Mouse (Mus musculus): Measurements from ENCODE around the gene Olfr1388. TPM values are rescaled to one million over a fixed set of nuclear protein-coding genes. Genes with fewer than 3 reads are reported as not detected.
"Not testable (repeated sequence)": the region's sequence is repeated elsewhere in the genome, so short reads cannot be mapped to it uniquely, and the experiment has no call there.

The Olfr1388 gene
- 0.09 and 0.13 TPM in 2 replicates for polyA plus RNA-seq (2012; rRNA removed)

- H3K27ac ChIP-seq (ENCODE audit: insufficient read depth, low read length) = no peak within 1 kb of the TSS
- TF ChIP-seq POLR2A (IDR thresholded peaks at IDR 0.05; ENCODE audit: extremely low read depth, insufficient read depth, low read length) = no peak
- no peak for TF ChIP-seq CTCF (IDR thresholded peaks at IDR 0.05; ENCODE audit: extremely low read depth, insufficient read depth, low read length)
- no peaks in the 10 kb centered on the region for H3K4me1 ChIP-seq (ENCODE audit: control insufficient read depth, insufficient read depth, low read length)
- H3K4me3 ChIP-seq (ENCODE audit: insufficient read depth, low read length) = no peak within 1 kb of the TSS
Observed at GRCm38 (mm10) chr11:49436411-49436810, at the start of gene Olfr1388. Gene Olfr1388, plus strand, starts transcription at chr11:49436624.

GRCm38 (mm10) chr11:49392707-49393106 lies 43.7 kb upstream of the Olfr1388 start:
- not testable (repeated sequence) for H3K4me1 ChIP-seq (ENCODE audit: control insufficient read depth, insufficient read depth, low read length); H3K4me3 ChIP-seq (ENCODE audit: insufficient read depth, low read length); H3K27ac ChIP-seq (ENCODE audit: insufficient read depth, low read length)

GRCm38 (mm10) chr11:49406784-49407183 lies 29.6 kb upstream of the Olfr1388 start:
- TF ChIP-seq CTCF (IDR thresholded peaks at IDR 0.05; ENCODE audit: extremely low read depth, insufficient read depth, low read length) (no peak), POLR2A (IDR thresholded peaks at IDR 0.05; ENCODE audit: extremely low read depth, insufficient read depth, low read length) (no peak)
- H3K4me1 ChIP-seq (ENCODE audit: control insufficient read depth, insufficient read depth, low read length) = no peaks in the 10 kb centered on the region
- H3K27ac ChIP-seq (ENCODE audit: insufficient read depth, low read length) = no peak overlapping the region
- no peak overlapping the region for H3K4me3 ChIP-seq (ENCODE audit: insufficient read depth, low read length)

- Histone ChIP-seq H3K27ac (ENCODE audit: insufficient read depth, low read length) (no peak overlapping the region), H3K4me1 (ENCODE audit: control insufficient read depth, insufficient read depth, low read length) (no peaks in the 10 kb centered on the region), H3K4me3 (ENCODE audit: insufficient read depth, low read length) (no peak overlapping the region)
- 0 out of 2 replicates have a peak, but pooled peaks have one; percentile 15 for TF ChIP-seq CTCF (IDR thresholded peaks at IDR 0.05; ENCODE audit: extremely low read depth, insufficient read depth, low read length)
- TF ChIP-seq POLR2A (IDR thresholded peaks at IDR 0.05; ENCODE audit: extremely low read depth, insufficient read depth, low read length) = no peak
Observed at GRCm38 (mm10) chr11:49410540-49410939, 25.9 kb upstream of the Olfr1388 start.

GRCm38 (mm10) chr11:49422767-49423166 lies 13.7 kb upstream of the Olfr1388 start, which contains the start of gene Olfr1389:
Gene Olfr1389, plus strand, starts transcription at chr11:49423067.
- Histone ChIP-seq H3K4me3 (ENCODE audit: insufficient read depth, low read length) (no peak within 1 kb of the TSS), H3K4me1 (ENCODE audit: control insufficient read depth, insufficient read depth, low read length) (no peaks in the 10 kb centered on the region), H3K27ac (ENCODE audit: insufficient read depth, low read length) (no peak within 1 kb of the TSS)
- TF ChIP-seq CTCF (IDR thresholded peaks at IDR 0.05; ENCODE audit: extremely low read depth, insufficient read depth, low read length) (no peak), POLR2A (IDR thresholded peaks at IDR 0.05; ENCODE audit: extremely low read depth, insufficient read depth, low read length) (no peak)

GRCm38 (mm10) chr11:49425257-49425927 lies 11.0 kb upstream of the Olfr1388 start:
- no peak overlapping the region for H3K27ac ChIP-seq (ENCODE audit: insufficient read depth, low read length)
- H3K4me1 ChIP-seq (ENCODE audit: control insufficient read depth, insufficient read depth, low read length) = no peaks in the 10 kb centered on the region
- TF ChIP-seq POLR2A (IDR thresholded peaks at IDR 0.05; ENCODE audit: extremely low read depth, insufficient read depth, low read length) (no peak), CTCF (IDR thresholded peaks at IDR 0.05; ENCODE audit: extremely low read depth, insufficient read depth, low read length) (no peak)
- H3K4me3 ChIP-seq (ENCODE audit: insufficient read depth, low read length) = no peak overlapping the region

DNA sequence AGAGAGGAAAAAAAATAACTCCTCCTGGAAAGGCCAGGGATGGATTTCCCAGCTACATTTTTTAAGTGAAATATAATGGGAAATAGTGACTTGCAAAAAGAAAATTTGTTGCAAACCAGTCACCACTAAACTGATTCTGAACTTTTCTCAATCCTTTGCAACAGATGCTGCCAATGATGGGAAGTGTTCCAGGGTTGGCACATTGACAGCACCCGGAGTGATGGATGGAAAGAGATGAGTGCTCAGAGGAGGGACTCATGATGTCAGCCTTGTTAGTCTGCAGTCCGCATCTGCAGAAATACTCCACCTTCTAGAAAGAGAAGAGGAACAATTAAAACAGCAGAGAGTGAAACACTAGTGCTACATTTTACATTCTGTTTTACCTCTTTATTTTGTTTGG lies 6.8 kb upstream of the Olfr1388 start:
- Histone ChIP-seq H3K27ac (ENCODE audit: insufficient read depth, low read length) (no peak overlapping the region), H3K4me3 (ENCODE audit: insufficient read depth, low read length) (no peak overlapping the region), H3K4me1 (ENCODE audit: control insufficient read depth, insufficient read depth, low read length) (no peaks in the 10 kb centered on the region)
- no peak for TF ChIP-seq POLR2A (IDR thresholded peaks at IDR 0.05; ENCODE audit: extremely low read depth, insufficient read depth, low read length)

DNA sequence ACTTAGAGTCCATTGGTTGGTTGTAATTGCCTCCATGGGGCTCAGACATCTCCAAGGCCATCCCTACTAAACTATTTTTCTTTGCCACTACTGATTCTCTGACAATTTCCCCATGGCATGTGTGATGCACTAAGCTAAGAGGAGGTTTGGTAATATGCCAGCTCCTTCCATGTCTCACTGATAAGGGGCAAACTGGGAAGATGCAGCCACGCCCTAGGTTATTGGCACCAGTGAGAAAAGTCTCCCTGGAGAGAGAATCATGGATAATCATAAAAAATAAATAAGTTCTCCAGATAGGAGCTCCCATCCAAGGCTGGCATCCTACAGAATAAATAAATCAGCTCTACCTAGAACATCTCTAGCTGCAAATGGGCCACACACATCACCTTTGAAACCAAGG lies 18.6 kb downstream of the Olfr1388 start, which contains the start of gene Olfr1387:
Gene Olfr1387, plus strand, starts transcription at position 301 of the 400 bp plus-strand sequence.
- TF ChIP-seq POLR2A (IDR thresholded peaks at IDR 0.05; ENCODE audit: extremely low read depth, insufficient read depth, low read length) (no peak), CTCF (IDR thresholded peaks at IDR 0.05; ENCODE audit: extremely low read depth, insufficient read depth, low read length) (no peak)
- no peak within 1 kb of the TSS for H3K4me3 ChIP-seq (ENCODE audit: insufficient read depth, low read length)
- H3K4me1 ChIP-seq (ENCODE audit: control insufficient read depth, insufficient read depth, low read length) = peaks cover 1% of the 10 kb centered on the region; the same call in 1 of the 2 replicates
- no peak within 1 kb of the TSS for H3K27ac ChIP-seq (ENCODE audit: insufficient read depth, low read length)

DNA sequence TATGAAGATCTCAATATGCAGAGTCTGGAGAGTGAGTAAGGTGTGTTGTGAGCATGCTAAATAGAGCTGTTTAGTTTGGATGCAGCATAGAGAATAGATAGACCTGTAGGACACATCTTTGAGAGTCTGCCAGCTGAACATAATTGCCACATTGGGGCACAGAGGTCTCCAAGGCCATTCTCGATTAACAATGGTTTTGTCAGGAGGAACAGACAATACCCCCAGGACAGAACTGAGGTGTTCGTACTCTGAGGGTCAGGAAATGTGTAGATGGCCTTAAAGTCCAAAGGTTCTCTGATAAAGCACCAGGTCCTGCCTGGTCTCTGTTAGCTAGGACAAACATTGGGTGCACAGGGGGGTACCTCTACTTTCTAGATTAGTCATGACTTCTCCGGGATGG lies 28.3 kb downstream of the Olfr1388 start, which contains the start of gene Olfr1386:
Gene Olfr1386, plus strand, starts transcription at position 301 of the 400 bp plus-strand sequence.
- not testable (repeated sequence) for H3K4me3 ChIP-seq (ENCODE audit: insufficient read depth, low read length); H3K27ac ChIP-seq (ENCODE audit: insufficient read depth, low read length); H3K4me1 ChIP-seq (ENCODE audit: control insufficient read depth, insufficient read depth, low read length)

- no peaks in the 10 kb centered on the region for H3K4me1 ChIP-seq (ENCODE audit: control insufficient read depth, insufficient read depth, low read length)
- no peak overlapping the region for H3K4me3 ChIP-seq (ENCODE audit: insufficient read depth, low read length)
- TF ChIP-seq CTCF (IDR thresholded peaks at IDR 0.05; ENCODE audit: extremely low read depth, insufficient read depth, low read length) (no peak), POLR2A (IDR thresholded peaks at IDR 0.05; ENCODE audit: extremely low read depth, insufficient read depth, low read length) (no peak)
- H3K27ac ChIP-seq (ENCODE audit: insufficient read depth, low read length) = no peak overlapping the region
Observed at GRCm38 (mm10) chr11:49485973-49486372, 49.5 kb downstream of the Olfr1388 start.

DNA sequence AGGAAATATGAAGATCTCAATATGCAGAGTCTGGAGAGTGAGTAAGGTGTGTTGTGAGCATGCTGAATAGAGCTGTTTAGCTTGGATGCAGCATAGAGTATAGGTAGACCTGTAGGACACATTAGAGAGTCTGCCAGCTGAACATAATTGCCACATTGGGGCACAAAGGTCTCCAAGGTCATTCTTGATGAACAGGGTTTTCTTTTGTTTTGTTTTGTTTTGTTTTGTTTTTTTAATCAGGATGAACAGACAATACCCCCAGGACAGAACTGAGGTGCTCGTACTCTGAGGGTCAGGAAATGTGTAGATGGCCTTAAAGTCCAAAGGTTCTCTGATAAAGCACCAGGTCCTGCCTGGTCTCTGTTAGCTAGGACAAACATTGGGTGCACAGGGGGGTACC lies 52.3 kb downstream of the Olfr1388 start, which contains the start of gene Olfr1385:
Gene Olfr1385, plus strand, starts transcription at position 301 of the 400 bp plus-strand sequence.
- H3K27ac ChIP-seq (ENCODE audit: insufficient read depth, low read length); H3K4me3 ChIP-seq (ENCODE audit: insufficient read depth, low read length); H3K4me1 ChIP-seq (ENCODE audit: control insufficient read depth, insufficient read depth, low read length): not testable (repeated sequence)

Measured in cortical plate, adult 2 months (tissue).